Mouse (Mus musculus): Measurements from ENCODE around the gene Papln.

Gene Papln

GRCm38 (mm10) chr12:83841409-83842190 lies 78.2 kb downstream of the Papln start:
- no peak for DNase-seq
